Mouse (Mus musculus) stomach, embryonic 14.5 days (tissue): ENCODE data around the gene Cenpj. TPM values are rescaled to one million over a fixed set of nuclear protein-coding genes. Genes with fewer than 3 reads are reported as not detected.

Source experiments
- ATAC-seq: fragments of 200-750 bp; cut with Nextera tagmentation; 2 replicates; pipeline ENCODE4 v1.8.0; 2017; ENCODE audit warnings: low read depth, moderate TSS enrichment; ENCODE audit not compliant: insufficient number of reproducible peaks, insufficient read depth, low FRiP score
- H3K27ac ChIP-seq: fragments of 300-500 bp; sonication (generic); 2 replicates; pipeline ENCODE4 v1.5.1; 2014; ENCODE audit warnings: mild to moderate bottlenecking, low read length, moderate library complexity, mixed read lengths
- H3K27me3 ChIP-seq: fragments of 300-500 bp; sonication (generic); 2 replicates; pipeline ENCODE4 v1.6.1; 2014; ENCODE audit warnings: low read length, control low read depth, mixed read lengths; ENCODE audit not compliant: control insufficient read depth, insufficient read depth
- H3K36me3 ChIP-seq: fragments of 300-500 bp; sonication (generic); 2 replicates; pipeline ENCODE4 v1.6.1; 2014; ENCODE audit warnings: mild to moderate bottlenecking, control low read depth, low read length, moderate library complexity, mixed read lengths; ENCODE audit not compliant: control insufficient read depth, insufficient read depth
- H3K4me1 ChIP-seq: fragments of 300-500 bp; sonication (generic); 2 replicates; pipeline ENCODE4 v1.6.1; 2014; ENCODE audit warnings: low read length, control low read depth, mixed read lengths; ENCODE audit not compliant: control insufficient read depth, insufficient read depth
- H3K4me2 ChIP-seq: fragments of 300-500 bp; sonication (generic); replicated peaks from 2 replicates; pipeline ENCODE4 v1.6.1; 2014; ENCODE audit warnings: low read depth, low read length, control low read depth
- H3K4me3 ChIP-seq: fragments of 300-500 bp; sonication (generic); 2 replicates; pipeline ENCODE4 v1.5.1; 2014; ENCODE audit warnings: low read depth, low read length, control low read depth
- H3K9ac ChIP-seq: fragments of 300-500 bp; sonication (generic); replicated peaks from 2 replicates; pipeline ENCODE4 v1.6.1; 2014; ENCODE audit warnings: low read depth, mild to moderate bottlenecking, control low read depth, low read length, moderate library complexity, mixed read lengths
- H3K9me3 ChIP-seq: fragments of 300-500 bp; sonication (generic); 2 replicates; pipeline ENCODE4 v1.6.1; 2016; ENCODE audit warnings: low read depth, low read length, control low read depth; ENCODE audit not compliant: control insufficient read depth
- WGBS: fragments of 180-500 bp; shearing (Covaris S2); extraction: QIAGEN DNeasy Blood & Tissue Kit; methylation state at CpG from one replicate; pipeline ENCODE4 v1.1.7; 2014; 5-methylcytosine and 5-hydroxymethylcytosine counted together
- polyA plus RNA-seq: library from polyadenylated mRNA; unstranded; fragments of >200 nt; fragmentation: Nextera tagmentation; extraction: Ambion mirVana; gene quantifications from 2 replicates; pipeline ENCODE4 v1.2.1, GENCODE M21; 2014

Cenpj gene
- 8.9 and 9.4 TPM in 2 replicates for polyA plus RNA-seq

- peak within 1 kb of the TSS; percentile 57 for H3K4me3 ChIP-seq
- H3K27me3 ChIP-seq: no peaks in the 10 kb centered on the region
- no peaks in the 10 kb centered on the region for H3K4me1 ChIP-seq
- H3K9me3 ChIP-seq: no peaks in the 10 kb centered on the region
- under 1% methylated on average over 24 of the region's 24 CpGs for WGBS
- no peaks in the 10 kb centered on the region for H3K36me3 ChIP-seq
- H3K27ac ChIP-seq: no peak within 1 kb of the TSS; the same call in 1 of the 2 replicates
- peak; percentile 84 for ATAC-seq
- peak within 1 kb of the TSS; percentile 40 for H3K9ac ChIP-seq
- peak within 1 kb of the TSS; percentile 71 for H3K4me2 ChIP-seq
Measured at GRCm38 (mm10) chr14:56575416-56575815, at the start of gene Cenpj, which contains the start of gene Parp4. Gene Cenpj (minus strand): TSS chr14:56575425. Gene Parp4 (plus strand): TSS chr14:56575619.

DNA sequence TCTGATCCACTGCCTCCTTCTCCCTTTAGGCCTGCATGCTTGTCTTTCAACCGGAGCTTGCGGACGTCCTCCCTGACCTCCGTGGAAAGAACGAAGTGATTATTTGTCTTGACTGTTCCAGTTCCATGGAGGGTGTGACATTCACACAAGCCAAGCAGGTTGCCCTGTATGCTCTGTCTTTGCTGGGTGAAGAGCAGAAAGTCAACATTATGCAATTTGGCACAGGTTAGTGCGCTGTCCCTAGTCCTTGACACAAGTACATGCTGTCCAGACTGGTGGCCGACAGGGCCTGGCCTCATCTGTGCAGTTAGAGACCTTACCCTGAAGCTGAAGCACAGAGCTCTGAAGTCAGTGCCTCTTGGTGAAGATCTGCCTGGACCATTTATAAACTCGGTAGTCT lies 45.2 kb upstream of the Cenpj start:
- no peak overlapping the region for H3K4me3 ChIP-seq
- 78% methylated on average over 8 of the region's 8 CpGs for whole genome bisulfite sequencing
- H3K4me1 ChIP-seq: no peaks in the 10 kb centered on the region
- no peak overlapping the region for H3K9ac ChIP-seq
- no peaks in the 10 kb centered on the region for H3K27me3 ChIP-seq
- H3K27ac ChIP-seq: no peak overlapping the region
- no peaks in the 10 kb centered on the region; the same call in 1 of the 2 replicates for H3K36me3 ChIP-seq
- H3K9me3 ChIP-seq: no peaks in the 10 kb centered on the region
- no peak for ATAC-seq
- H3K4me2 ChIP-seq: no peak overlapping the region

DNA sequence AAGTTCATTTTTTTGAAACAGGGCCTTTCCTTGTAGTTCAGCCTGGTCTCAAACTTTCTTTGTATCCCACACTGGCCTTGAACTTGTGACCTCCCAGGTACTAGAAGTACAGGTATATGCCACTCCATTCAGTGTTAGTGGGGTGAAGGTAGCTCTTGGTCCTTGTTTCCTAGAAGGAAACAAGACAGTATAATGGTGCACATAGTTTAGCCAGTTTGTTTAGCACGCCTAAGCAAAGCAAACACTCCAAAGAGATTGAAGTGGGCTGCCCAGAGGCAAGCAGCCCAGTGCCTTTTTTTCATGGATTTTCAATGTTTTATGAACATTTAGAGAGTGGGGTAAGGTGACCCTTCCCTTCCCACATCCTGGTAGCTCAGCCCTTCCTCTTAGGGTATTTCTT lies 42.2 kb upstream of the Cenpj start:
- Histone ChIP-seq H3K36me3 (no peaks in the 10 kb centered on the region; the same call in 1 of the 2 replicates), H3K4me1 (no peaks in the 10 kb centered on the region), H3K27ac (no peak overlapping the region), H3K4me3 (no peak overlapping the region), H3K9me3 (no peaks in the 10 kb centered on the region), H3K4me2 (no peak overlapping the region), H3K9ac (no peak overlapping the region), H3K27me3 (no peaks in the 10 kb centered on the region)
- 68% methylated on average over 1 of the region's 1 CpGs for WGBS
- no peak for ATAC-seq

- Histone ChIP-seq H3K4me1 (no peaks in the 10 kb centered on the region), H3K4me3 (no peak overlapping the region), H3K36me3 (no peaks in the 10 kb centered on the region; the same call in 1 of the 2 replicates), H3K9me3 (no peaks in the 10 kb centered on the region), H3K9ac (no peak overlapping the region), H3K27me3 (no peaks in the 10 kb centered on the region), H3K4me2 (no peak overlapping the region), H3K27ac (no peak overlapping the region)
- no peak for ATAC-seq
- WGBS: 73% methylated on average over 3 of the region's 3 CpGs
Measured at GRCm38 (mm10) chr14:56613212-56613611, 38.0 kb upstream of the Cenpj start.

- H3K27ac ChIP-seq: no peak overlapping the region
- WGBS: 79% methylated on average over 4 of the region's 4 CpGs
- no peaks in the 10 kb centered on the region for H3K4me1 ChIP-seq
- no peak overlapping the region for H3K4me2 ChIP-seq
- no peaks in the 10 kb centered on the region for H3K27me3 ChIP-seq
- ATAC-seq: no peak
- no peak overlapping the region for H3K4me3 ChIP-seq
- H3K9me3 ChIP-seq: no peaks in the 10 kb centered on the region
- no peak overlapping the region for H3K9ac ChIP-seq
- H3K36me3 ChIP-seq: no peaks in the 10 kb centered on the region
Measured at GRCm38 (mm10) chr14:56605136-56605535, 29.9 kb upstream of the Cenpj start.

DNA sequence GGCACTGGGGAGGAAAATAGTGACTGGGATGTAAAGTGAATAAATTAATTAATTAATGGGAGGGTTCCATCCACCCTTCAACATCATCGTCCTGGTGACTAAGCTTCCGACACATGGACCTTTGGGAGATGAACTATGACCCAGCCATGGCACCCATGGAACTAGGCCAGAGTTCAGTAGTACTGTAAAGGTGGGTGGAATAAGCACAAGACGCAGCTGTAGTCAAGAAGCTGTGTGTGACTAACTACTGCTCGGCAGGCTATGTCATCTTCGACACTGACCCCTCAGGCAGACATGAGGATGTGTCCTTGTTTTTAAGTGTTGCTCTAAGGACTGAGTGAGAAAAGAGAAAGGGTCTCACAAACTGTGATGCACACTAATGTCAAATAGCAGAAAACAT lies 29.2 kb upstream of the Cenpj start:
- Histone ChIP-seq H3K4me3 (no peak overlapping the region), H3K4me2 (no peak overlapping the region), H3K9me3 (no peaks in the 10 kb centered on the region), H3K9ac (no peak overlapping the region), H3K27me3 (no peaks in the 10 kb centered on the region), H3K36me3 (no peaks in the 10 kb centered on the region), H3K4me1 (no peaks in the 10 kb centered on the region), H3K27ac (no peak overlapping the region)
- 93% methylated on average over 5 of the region's 5 CpGs for WGBS
- ATAC-seq: no peak

GRCm38 (mm10) chr14:56602069-56602468 lies 26.8 kb upstream of the Cenpj start:
- no peaks in the 10 kb centered on the region for H3K4me1 ChIP-seq
- H3K27me3 ChIP-seq: no peaks in the 10 kb centered on the region
- no peak overlapping the region for H3K4me2 ChIP-seq
- no peak overlapping the region for H3K4me3 ChIP-seq
- no peak for ATAC-seq
- no peak overlapping the region for H3K9ac ChIP-seq
- no peaks in the 10 kb centered on the region for H3K9me3 ChIP-seq
- WGBS: 68% methylated on average over 9 of the region's 9 CpGs
- no peak overlapping the region for H3K27ac ChIP-seq
- no peaks in the 10 kb centered on the region for H3K36me3 ChIP-seq

GRCm38 (mm10) chr14:56598759-56599158 lies 23.5 kb upstream of the Cenpj start:
- Histone ChIP-seq H3K4me3 (no peak overlapping the region), H3K4me2 (no peak overlapping the region), H3K9ac (no peak overlapping the region), H3K4me1 (no peaks in the 10 kb centered on the region), H3K36me3 (no peaks in the 10 kb centered on the region), H3K27me3 (no peaks in the 10 kb centered on the region), H3K27ac (no peak overlapping the region), H3K9me3 (no peaks in the 10 kb centered on the region)
- 46% methylated on average over 6 of the region's 6 CpGs for WGBS
- no peak for ATAC-seq

GRCm38 (mm10) chr14:56594811-56595210 lies 19.6 kb upstream of the Cenpj start:
- H3K9me3 ChIP-seq: no peaks in the 10 kb centered on the region
- H3K27me3 ChIP-seq: no peaks in the 10 kb centered on the region
- no peak overlapping the region for H3K9ac ChIP-seq
- no peaks in the 10 kb centered on the region for H3K36me3 ChIP-seq
- no peak for ATAC-seq
- no peaks in the 10 kb centered on the region for H3K4me1 ChIP-seq
- H3K4me3 ChIP-seq: no peak overlapping the region
- WGBS: 95% methylated on average over 1 of the region's 1 CpGs
- no peak overlapping the region for H3K27ac ChIP-seq
- no peak overlapping the region for H3K4me2 ChIP-seq
